Mouse (Mus musculus): ENCODE results near the gene Scgb2b15.
"Not testable (repeated sequence)": the region's sequence is repeated elsewhere in the genome, so short reads cannot be mapped to it uniquely, and the experiment has no call there.

Gene Scgb2b15

DNA sequence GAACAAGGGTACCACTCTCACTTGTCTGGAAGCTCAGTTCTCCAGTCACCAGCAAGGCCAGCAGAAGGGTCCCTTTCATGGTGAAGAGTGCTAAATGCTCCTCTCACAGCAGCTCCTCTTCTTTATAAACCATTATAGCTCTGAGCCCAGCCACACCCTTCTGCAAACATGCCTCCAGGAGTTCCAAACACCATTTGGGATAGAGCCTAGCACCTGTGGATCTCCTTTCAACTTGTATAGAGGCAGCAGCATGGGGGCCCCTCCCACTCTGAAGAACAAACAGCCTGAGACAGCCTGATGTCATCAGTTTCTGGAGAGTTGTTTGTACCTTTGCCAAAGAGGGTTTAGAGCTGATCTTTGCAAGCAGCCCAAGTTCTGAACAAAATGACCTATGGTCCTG is at the start of gene Scgb2b15:
Gene Scgb2b15, minus strand, starts transcription at position 101 of the 400 bp plus-strand sequence.
- not testable (repeated sequence) for DNase-seq (ENCODE audit: low spot score in 2 of 2)

GRCm38 (mm10) chr7:32836254-32836653 is 6.8 kb upstream of the Scgb2b15 start, which contains the start of gene Scgb1b15:
Gene Scgb1b15 (plus strand): TSS chr7:32836554.
- not testable (repeated sequence) for DNase-seq (ENCODE audit: low spot score in 2 of 2)
